Mouse (Mus musculus): ENCODE results near the gene Zc3h4.

Gene Zc3h4

DNA sequence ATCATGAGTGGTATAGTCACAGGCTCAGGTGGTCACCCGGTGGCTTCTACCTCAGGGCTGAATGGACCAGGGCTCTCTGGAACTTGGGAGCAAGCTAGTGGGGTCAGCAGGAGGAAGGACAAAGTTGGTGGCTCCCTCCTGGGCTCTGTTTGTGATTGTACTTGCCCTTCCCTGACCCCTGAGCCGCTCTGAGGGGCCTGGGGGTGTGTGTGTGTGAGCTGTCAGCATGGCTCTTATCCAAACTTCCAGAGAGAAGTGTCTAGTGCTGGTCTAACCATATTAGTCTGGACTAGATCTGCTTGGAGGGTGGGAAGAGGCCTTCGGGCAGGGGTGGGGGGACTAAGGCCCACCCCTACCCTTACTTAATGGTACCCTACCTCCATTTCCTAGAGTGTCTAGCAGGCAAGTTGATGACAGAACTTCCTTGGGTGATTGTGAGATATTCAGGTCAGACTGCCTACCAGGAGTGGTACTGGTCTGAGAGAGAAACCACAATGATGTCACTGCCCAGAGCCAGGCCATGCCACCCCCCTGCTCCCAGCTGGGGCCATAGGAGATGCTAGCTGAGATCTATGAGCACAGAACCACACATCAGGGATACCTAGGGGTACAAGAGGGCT lies 32.8 kb downstream of the Zc3h4 start:
- DNase-seq (ENCODE audit: low spot score in 2 of 2) = no peak

DNA sequence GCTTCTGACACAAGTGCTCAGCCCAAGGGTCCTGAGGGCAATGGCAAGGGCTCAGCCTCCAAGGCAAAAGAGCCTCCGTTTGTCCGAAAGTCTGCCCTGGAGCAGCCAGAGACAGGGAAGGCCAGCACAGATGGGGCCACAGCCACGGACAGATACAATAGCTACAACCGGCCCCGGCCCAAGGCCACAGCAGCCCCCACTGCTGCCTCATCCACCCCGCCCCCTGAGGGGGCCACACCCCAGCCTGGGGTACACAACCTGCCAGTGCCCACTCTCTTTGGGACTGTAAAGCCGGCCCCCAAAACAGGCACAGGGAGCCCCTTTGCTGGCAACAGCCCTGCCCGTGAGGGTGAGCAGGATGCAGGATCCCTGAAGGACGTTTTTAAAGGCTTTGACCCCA lies 34.4 kb downstream of the Zc3h4 start:
- DNase-seq (ENCODE audit: low spot score in 2 of 2) = no peak

DNA sequence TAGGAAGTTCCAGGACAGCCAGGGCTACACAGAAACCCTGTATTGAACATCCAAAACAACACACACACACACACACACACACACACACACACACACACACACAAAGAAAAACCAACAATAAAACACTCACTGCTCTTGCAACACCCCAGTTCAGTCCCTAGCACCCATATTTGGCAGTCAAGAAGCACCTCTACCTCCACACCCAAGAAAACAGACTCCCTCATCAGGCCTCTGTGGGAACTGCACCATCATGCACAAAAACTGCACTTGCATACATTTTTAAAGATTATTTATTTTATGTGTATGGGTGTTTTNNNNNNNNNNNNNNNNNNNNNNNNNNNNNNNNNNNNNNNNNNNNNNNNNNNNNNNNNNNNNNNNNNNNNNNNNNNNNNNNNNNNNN lies 40.5 kb downstream of the Zc3h4 start:
- no peak for DNase-seq (ENCODE audit: low spot score in 2 of 2)

DNA sequence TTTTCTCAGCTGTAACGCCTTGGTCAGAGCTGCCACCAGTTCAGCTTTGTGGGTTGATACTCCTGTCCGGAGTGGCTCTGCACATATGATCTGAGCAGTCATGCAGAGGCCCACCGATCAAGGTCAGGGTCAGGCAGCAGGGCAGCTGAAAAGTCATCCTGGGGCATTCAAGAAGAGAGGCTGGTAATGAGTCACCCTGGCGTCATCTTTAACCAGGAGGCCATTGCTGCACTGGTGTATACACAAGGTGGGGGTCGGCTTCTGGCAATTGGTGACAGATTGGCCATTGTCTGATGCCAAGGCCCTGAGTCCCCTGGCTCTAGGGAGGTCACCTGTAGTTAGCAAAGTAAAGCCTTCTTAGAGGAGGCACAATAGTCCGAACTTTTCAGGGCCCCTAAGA lies 50.9 kb downstream of the Zc3h4 start:
- DNase-seq (ENCODE audit: low spot score in 2 of 2) = no peak

GRCm38 (mm10) chr7:16452587-16453073 lies 51.9 kb downstream of the Zc3h4 start, which contains the start of gene Tmem160:
Gene Tmem160, plus strand, starts transcription at chr7:16452779.
- DNase-seq (ENCODE audit: low spot score in 2 of 2) = peak; percentile 73 to 76

GRCm38 (mm10) chr7:16453118-16453711 lies 52.5 kb downstream of the Zc3h4 start:
- DNase-seq (ENCODE audit: low spot score in 2 of 2) = peak; percentile 32 to 50

GRCm38 (mm10) chr7:16455016-16455415 lies 54.3 kb downstream of the Zc3h4 start:
- DNase-seq (ENCODE audit: low spot score in 2 of 2) = no peak

DNA sequence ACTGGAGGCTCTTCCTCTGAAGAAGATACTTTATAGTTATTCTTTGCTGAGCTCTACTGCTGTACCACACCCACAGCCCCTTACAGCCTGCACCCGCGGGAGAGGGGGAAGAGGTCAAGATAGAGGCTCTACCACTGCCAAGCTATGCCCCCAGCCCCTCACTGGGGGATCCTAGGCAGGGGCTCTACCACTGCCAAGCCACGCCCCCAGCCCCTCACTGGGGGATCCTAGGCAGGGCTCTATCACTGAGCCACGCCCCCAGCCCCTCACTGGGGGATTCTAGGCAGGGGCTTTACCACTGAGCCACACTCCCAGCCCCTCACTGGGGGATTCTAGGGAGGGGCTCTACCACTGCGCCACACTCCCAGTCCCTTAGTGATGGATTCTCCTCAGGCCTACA lies 55.6 kb downstream of the Zc3h4 start:
- no peak for DNase-seq (ENCODE audit: low spot score in 2 of 2)

DNA sequence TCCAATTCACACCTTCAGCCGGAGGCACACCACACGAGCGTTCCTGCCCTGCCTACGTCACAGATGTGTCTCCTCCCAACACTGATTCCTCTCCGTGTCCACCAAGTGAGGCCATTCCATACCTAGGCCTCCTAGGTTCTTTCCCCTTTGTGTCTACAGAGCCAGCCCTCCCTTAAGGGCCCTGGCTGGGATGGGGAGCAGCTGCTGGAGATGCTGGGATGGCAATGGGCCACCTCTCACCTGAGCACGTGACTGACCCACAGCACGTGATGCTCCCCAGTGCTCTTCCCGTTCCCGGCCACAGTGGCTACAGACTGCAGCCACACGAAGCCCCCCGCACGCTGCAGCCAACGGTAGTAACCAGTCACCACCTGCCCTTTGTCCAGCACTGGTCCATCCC lies 59.9 kb downstream of the Zc3h4 start:
- no peak for DNase-seq (ENCODE audit: low spot score in 2 of 2)

DNA sequence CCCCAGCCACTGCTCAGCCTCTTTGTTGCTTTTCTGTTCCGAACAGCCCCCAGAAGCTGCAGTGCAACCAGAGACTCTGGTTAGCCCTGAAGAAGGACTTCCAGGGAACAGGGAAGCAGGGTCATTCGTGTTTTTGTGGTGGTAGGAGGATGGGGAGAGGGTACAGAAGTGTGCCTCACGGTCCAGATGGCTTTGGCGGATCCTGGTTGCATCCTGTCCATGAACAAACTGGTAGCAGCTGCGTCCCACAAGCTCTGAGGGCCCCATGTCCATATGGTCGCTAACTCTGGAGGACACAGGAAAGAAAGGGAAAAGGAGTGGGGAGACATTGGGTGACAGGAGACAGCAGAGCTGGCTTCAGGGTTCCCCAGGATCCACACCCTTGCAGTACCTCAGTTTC lies 60.4 kb downstream of the Zc3h4 start:
- no peak for DNase-seq (ENCODE audit: low spot score in 2 of 2)

- DNase-seq (ENCODE audit: low spot score in 2 of 2) = no peak
These were observed 61.0 kb downstream of the Zc3h4 start for GRCm38 (mm10) chr7:16461705-16462104.

GRCm38 (mm10) chr7:16463214-16463613 lies 62.5 kb downstream of the Zc3h4 start:
- DNase-seq (ENCODE audit: low spot score in 2 of 2) = peak; percentile 74 to 77

- DNase-seq (ENCODE audit: low spot score in 2 of 2) = peak; percentile 43 to 54
These were observed 64.5 kb downstream of the Zc3h4 start for GRCm38 (mm10) chr7:16465160-16465559.

DNA sequence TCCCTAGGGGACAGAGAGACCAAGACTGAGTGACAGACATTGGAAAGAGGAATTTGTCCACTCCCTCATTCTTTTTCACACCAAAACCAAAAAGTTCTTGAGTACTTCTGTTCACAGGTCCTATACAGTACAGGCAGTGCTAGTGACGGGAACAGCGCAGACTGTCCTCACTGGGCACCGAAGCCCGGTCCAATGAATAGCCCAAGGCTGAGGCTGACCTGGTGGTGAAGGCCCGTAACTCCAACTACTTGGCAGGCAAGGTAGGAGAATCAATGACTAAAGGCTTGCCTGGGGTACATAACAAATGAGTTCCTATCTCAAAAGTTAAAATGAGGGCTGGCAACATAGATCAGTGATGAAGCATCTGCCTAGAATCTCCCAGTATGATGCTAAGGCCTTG lies 64.9 kb downstream of the Zc3h4 start:
- no peak for DNase-seq (ENCODE audit: low spot score in 2 of 2)

DNA sequence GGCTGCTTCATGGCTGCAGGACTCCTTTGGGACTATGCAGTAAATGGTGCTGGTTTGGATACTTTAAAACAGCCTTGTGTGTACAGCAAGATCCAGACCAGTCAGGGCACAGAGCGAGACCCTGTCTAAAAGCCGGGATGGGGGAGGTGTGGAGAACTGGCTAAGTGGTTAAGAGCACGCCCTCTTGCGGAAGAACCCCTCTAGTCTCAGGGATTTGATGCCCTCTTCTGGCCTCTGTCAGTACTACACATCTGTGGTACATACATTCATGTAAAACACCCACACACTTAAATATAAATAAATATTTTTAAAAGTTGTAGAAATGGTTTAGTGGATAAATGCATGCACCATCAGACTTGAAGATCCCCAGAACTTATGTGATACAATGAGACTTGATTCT lies 65.9 kb downstream of the Zc3h4 start:
- no peak for DNase-seq (ENCODE audit: low spot score in 2 of 2)

- no peak for DNase-seq (ENCODE audit: low spot score in 2 of 2)
These were observed 67.4 kb downstream of the Zc3h4 start for GRCm38 (mm10) chr7:16468115-16468514.

DNA sequence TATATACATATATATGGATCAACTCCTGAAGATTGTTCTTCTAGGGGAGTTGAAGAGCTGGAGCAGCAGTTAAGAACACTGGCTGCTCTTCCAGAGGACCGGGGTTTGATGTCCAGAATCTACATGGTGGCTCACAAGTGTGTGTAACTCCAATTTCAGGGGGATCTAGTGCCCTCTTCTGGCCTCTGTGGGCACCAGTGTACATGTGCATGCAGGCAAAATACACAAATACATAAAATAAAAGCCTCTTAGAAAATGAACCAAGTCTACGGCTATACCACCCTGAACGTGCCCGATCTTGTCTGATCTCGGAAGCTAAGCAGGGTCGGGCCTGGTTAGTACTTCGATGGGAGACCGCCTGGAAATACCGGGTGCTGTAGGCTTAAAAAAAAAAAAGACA lies 70.8 kb downstream of the Zc3h4 start:
- DNase-seq (ENCODE audit: low spot score in 2 of 2) = no peak

GRCm38 (mm10) chr7:16472116-16472709 lies 71.5 kb downstream of the Zc3h4 start:
- DNase-seq (ENCODE audit: low spot score in 2 of 2) = no peak

- DNase-seq (ENCODE audit: low spot score in 2 of 2) = no peak
These were observed 73.1 kb downstream of the Zc3h4 start for GRCm38 (mm10) chr7:16473847-16474246.

DNA sequence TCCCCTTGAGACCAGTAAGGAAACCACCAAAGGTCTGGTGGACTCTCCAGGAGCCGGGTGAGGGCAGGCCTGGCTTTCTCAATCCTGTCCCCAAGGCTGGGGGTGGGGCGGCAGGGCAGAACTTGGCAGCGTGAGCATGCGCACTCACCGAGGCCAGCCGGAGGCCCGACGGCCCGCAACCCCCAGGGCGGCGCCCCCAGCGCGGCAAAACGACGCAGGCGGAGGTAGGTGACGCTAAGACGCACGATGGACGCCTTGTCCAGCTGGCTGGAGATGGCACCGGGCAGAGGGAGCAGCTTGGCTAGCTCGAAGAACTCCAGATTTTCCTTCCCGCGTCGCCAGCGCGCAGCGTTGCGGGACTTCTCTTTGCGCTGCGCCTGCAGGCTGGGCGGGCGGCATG lies 73.7 kb downstream of the Zc3h4 start:
- no peak for DNase-seq (ENCODE audit: low spot score in 2 of 2)

- no peak for DNase-seq (ENCODE audit: low spot score in 2 of 2)
These were observed 74.6 kb downstream of the Zc3h4 start for GRCm38 (mm10) chr7:16475321-16475720.

- no peak for DNase-seq (ENCODE audit: low spot score in 2 of 2)
These were observed 75.3 kb downstream of the Zc3h4 start for GRCm38 (mm10) chr7:16475764-16476599.

Measured in frontal cortex, postnatal 25 days (tissue).